Mouse (Mus musculus) forebrain, embryonic 11.5 days (tissue): Measurements from ENCODE around the gene Fhdc1. TPM values are rescaled to one million over a fixed set of nuclear protein-coding genes. Genes with fewer than 3 reads are reported as not detected.
A peak's percentile ranks its signal among the peaks of the same experiment; 100 is the strongest.

ENCODE experiments used
- ATAC-seq: fragments of 200-750 bp; cut with Nextera tagmentation; replicated peaks from 2 replicates; pipeline ENCODE4 v1.8.0; 2017; ENCODE audit warnings: moderate TSS enrichment; ENCODE audit not compliant: low FRiP score
- DNase-seq: peaks from one replicate; pipeline ENCODE4 v3.0.0-alpha.2; 2017; ENCODE audit warnings: low spot score
- H3K27ac ChIP-seq: fragments of 300-500 bp; sonication (generic); 2 replicates; pipeline ENCODE4 v1.5.1; 2014; ENCODE audit warnings: low read depth, low read length
- H3K27me3 ChIP-seq: fragments of 300-500 bp; sonication (generic); 2 replicates; pipeline ENCODE4 v1.6.1; 2014; ENCODE audit warnings: mild to moderate bottlenecking, low read length, mixed read lengths; ENCODE audit not compliant: control insufficient read depth, insufficient read depth
- H3K36me3 ChIP-seq: fragments of 300-500 bp; sonication (generic); 2 replicates; pipeline ENCODE4 v1.6.1; 2014; ENCODE audit warnings: mild to moderate bottlenecking, low read length, moderate library complexity, mixed read lengths; ENCODE audit not compliant: control insufficient read depth, insufficient read depth
- H3K4me1 ChIP-seq: fragments of 300-500 bp; sonication (generic); replicated peaks from 2 replicates; pipeline ENCODE4 v1.6.1; 2014; ENCODE audit warnings: low read length, mixed read lengths; ENCODE audit not compliant: control insufficient read depth, insufficient read depth
- H3K4me2 ChIP-seq: fragments of 300-500 bp; sonication (generic); 2 replicates; pipeline ENCODE4 v1.6.1; 2014; ENCODE audit warnings: low read depth, mild to moderate bottlenecking, low read length, moderate library complexity, mixed read lengths; ENCODE audit not compliant: severe bottlenecking
- H3K4me3 ChIP-seq: fragments of 300-500 bp; sonication (generic); 2 replicates; pipeline ENCODE4 v1.5.1; 2014; ENCODE audit warnings: low read depth, low read length
- H3K9ac ChIP-seq: fragments of 300-500 bp; sonication (generic); 2 replicates; pipeline ENCODE4 v1.6.1; 2014; ENCODE audit warnings: low read length
- H3K9me3 ChIP-seq: fragments of 300-500 bp; sonication (generic); 2 replicates; pipeline ENCODE4 v1.6.1; 2016; ENCODE audit warnings: low read length, mixed read lengths; ENCODE audit not compliant: control insufficient read depth
- WGBS: fragments of 180-500 bp; shearing (Covaris S2); extraction: QIAGEN DNeasy Blood & Tissue Kit; methylation state at CpG from one replicate; pipeline ENCODE4 v1.1.7; 2014; 5-methylcytosine and 5-hydroxymethylcytosine counted together
- polyA plus RNA-seq: library from polyadenylated mRNA; unstranded; fragments of >200 nt; fragmentation: Nextera tagmentation; extraction: Ambion mirVana; gene quantifications from 2 replicates; pipeline ENCODE4 v1.2.1, GENCODE M21; 2014

Fhdc1 gene
- polyA plus RNA-seq, 1 experiment from 2014 or later: 2.3 TPM

GRCm38 (mm10) chr3:84471146-84471545, 9.1 kb downstream of the Fhdc1 start:
- H3K27me3 ChIP-seq: no peaks in the 10 kb centered on the region

GRCm38 (mm10) chr3:84468111-84468453, 12.1 kb downstream of the Fhdc1 start:
- Histone ChIP-seq H3K9me3 (no peaks in the 10 kb centered on the region), H3K9ac (no peak overlapping the region)
- ATAC-seq: no peak

More at GRCm38 (mm10) chr3:84471146-84471545, 9.1 kb downstream of the Fhdc1 start:
- no peak overlapping the region for H3K9ac ChIP-seq
- H3K9me3 ChIP-seq: no peaks in the 10 kb centered on the region
- 90% methylated on average over 4 of the region's 4 CpGs for WGBS
- no peak for DNase-seq
- ATAC-seq: no peak
- H3K4me3 ChIP-seq: no peak overlapping the region
- no peaks in the 10 kb centered on the region for H3K4me1 ChIP-seq
- no peak overlapping the region for H3K4me2 ChIP-seq
- no peaks in the 10 kb centered on the region for H3K36me3 ChIP-seq
- H3K27ac ChIP-seq: no peak overlapping the region

GRCm38 (mm10) chr3:84467419-84468110, 12.7 kb downstream of the Fhdc1 start:
- DNase-seq (no peak), ATAC-seq (no peak)
- Histone ChIP-seq H3K4me3 (no peak overlapping the region), H3K9me3 (no peaks in the 10 kb centered on the region), H3K4me1 (no peaks in the 10 kb centered on the region), H3K4me2 (no peak overlapping the region), H3K9ac (no peak overlapping the region), H3K27me3 (no peaks in the 10 kb centered on the region), H3K27ac (no peak overlapping the region), H3K36me3 (no peaks in the 10 kb centered on the region)
- 65% methylated on average over 10 of the region's 10 CpGs for WGBS

More at GRCm38 (mm10) chr3:84468111-84468453, 12.1 kb downstream of the Fhdc1 start:
- H3K36me3 ChIP-seq: no peaks in the 10 kb centered on the region
- H3K27ac ChIP-seq: no peak overlapping the region
- H3K4me3 ChIP-seq: no peak overlapping the region
- H3K4me2 ChIP-seq: no peak overlapping the region
- H3K4me1 ChIP-seq: no peaks in the 10 kb centered on the region
- DNase-seq: no peak
- 36% methylated on average over 4 of the region's 4 CpGs for WGBS
- H3K27me3 ChIP-seq: no peaks in the 10 kb centered on the region

- WGBS: 81% methylated on average over 6 of the region's 6 CpGs
- no peak for DNase-seq
Observed at GRCm38 (mm10) chr3:84465822-84466500, 14.3 kb downstream of the Fhdc1 start.

GRCm38 (mm10) chr3:84461687-84462086, 18.5 kb downstream of the Fhdc1 start:
- H3K9me3 ChIP-seq: no peaks in the 10 kb centered on the region
- no peaks in the 10 kb centered on the region for H3K27me3 ChIP-seq
- H3K36me3 ChIP-seq: no peaks in the 10 kb centered on the region
- ATAC-seq (0 out of 2 replicates have a peak, but pooled peaks have one; percentile 30), DNase-seq (no peak)
- H3K9ac ChIP-seq: no peak overlapping the region
- H3K27ac ChIP-seq: no peak overlapping the region
- H3K4me2 ChIP-seq: no peak overlapping the region
- no peak overlapping the region for H3K4me3 ChIP-seq
- WGBS: 34% methylated on average over 4 of the region's 4 CpGs
- peaks cover 11% of the 10 kb centered on the region for H3K4me1 ChIP-seq

More at GRCm38 (mm10) chr3:84465822-84466500, 14.3 kb downstream of the Fhdc1 start:
- ATAC-seq: no peak
- no peaks in the 10 kb centered on the region for H3K36me3 ChIP-seq
- no peak overlapping the region for H3K9ac ChIP-seq
- H3K4me1 ChIP-seq: 0 out of 2 replicates have a peak, but pooled peaks cover 2% of the 10 kb centered on the region
- H3K27me3 ChIP-seq: no peaks in the 10 kb centered on the region
- no peak overlapping the region for H3K4me3 ChIP-seq
- H3K27ac ChIP-seq: no peak overlapping the region
- no peaks in the 10 kb centered on the region for H3K9me3 ChIP-seq
- no peak overlapping the region for H3K4me2 ChIP-seq

GRCm38 (mm10) chr3:84460952-84461351, 19.3 kb downstream of the Fhdc1 start:
- no peak for ATAC-seq
- H3K9ac ChIP-seq: no peak overlapping the region
- DNase-seq: no peak
- H3K4me1 ChIP-seq: peaks cover 11% of the 10 kb centered on the region
- no peaks in the 10 kb centered on the region for H3K36me3 ChIP-seq
- H3K4me3 ChIP-seq: no peak overlapping the region
- WGBS: 50% methylated on average over 12 of the region's 12 CpGs
- H3K27ac ChIP-seq: no peak overlapping the region
- H3K27me3 ChIP-seq: no peaks in the 10 kb centered on the region
- H3K4me2 ChIP-seq: no peak overlapping the region
- H3K9me3 ChIP-seq: no peaks in the 10 kb centered on the region

GRCm38 (mm10) chr3:84460499-84460898, 19.7 kb downstream of the Fhdc1 start:
- no peak for ATAC-seq
- 32% methylated on average over 3 of the region's 3 CpGs for WGBS

GRCm38 (mm10) chr3:84455733-84456417, 24.4 kb downstream of the Fhdc1 start:
- Histone ChIP-seq H3K9me3 (no peaks in the 10 kb centered on the region), H3K4me2 (no peak overlapping the region), H3K4me3 (no peak overlapping the region), H3K9ac (no peak overlapping the region), H3K27me3 (no peaks in the 10 kb centered on the region), H3K4me1 (peaks cover 9% of the 10 kb centered on the region), H3K36me3 (no peaks in the 10 kb centered on the region), H3K27ac (no peak overlapping the region)
- no peak for DNase-seq
- WGBS: 84% methylated on average over 12 of the region's 12 CpGs
- no peak for ATAC-seq

More at GRCm38 (mm10) chr3:84460499-84460898, 19.7 kb downstream of the Fhdc1 start:
- no peaks in the 10 kb centered on the region for H3K36me3 ChIP-seq
- H3K4me2 ChIP-seq: no peak overlapping the region
- no peaks in the 10 kb centered on the region for H3K27me3 ChIP-seq
- no peak overlapping the region for H3K4me3 ChIP-seq
- no peak overlapping the region for H3K27ac ChIP-seq
- H3K4me1 ChIP-seq: peaks cover 11% of the 10 kb centered on the region
- H3K9me3 ChIP-seq: no peaks in the 10 kb centered on the region
- H3K9ac ChIP-seq: no peak overlapping the region
- DNase-seq: no peak
